Mouse (Mus musculus) hindbrain, embryonic 12.5 days (tissue): ENCODE data around the gene Ier5. TPM values are rescaled to one million over a fixed set of nuclear protein-coding genes. Genes with fewer than 3 reads are reported as not detected.

Source experiments
- ATAC-seq: fragments of 200-750 bp; cut with Nextera tagmentation; 2 replicates; pipeline ENCODE4 v1.8.0; 2017; ENCODE audit warnings: moderate TSS enrichment; ENCODE audit not compliant: low FRiP score
- H3K27ac ChIP-seq: fragments of 300-500 bp; sonication (generic); 2 replicates; pipeline ENCODE4 v1.5.1; 2016; ENCODE audit warnings: mild to moderate bottlenecking
- H3K27me3 ChIP-seq: fragments of 300-500 bp; sonication (generic); 2 replicates; pipeline ENCODE4 v1.6.1; 2016; ENCODE audit warnings: mild to moderate bottlenecking
- H3K36me3 ChIP-seq: fragments of 300-500 bp; sonication (generic); 2 replicates; pipeline ENCODE4 v1.6.1; 2016; ENCODE audit warnings: mild to moderate bottlenecking
- H3K4me1 ChIP-seq: fragments of 300-500 bp; sonication (generic); 2 replicates; pipeline ENCODE4 v1.6.1; 2016
- H3K4me2 ChIP-seq: fragments of 300-500 bp; sonication (generic); replicated peaks from 2 replicates; pipeline ENCODE4 v1.6.1; 2016; ENCODE audit warnings: mild to moderate bottlenecking
- H3K4me3 ChIP-seq: fragments of 300-500 bp; sonication (generic); 2 replicates; pipeline ENCODE4 v1.5.1; 2016; ENCODE audit warnings: mild to moderate bottlenecking
- H3K9ac ChIP-seq: fragments of 300-500 bp; sonication (generic); 2 replicates; pipeline ENCODE4 v1.6.1; 2016; ENCODE audit warnings: mild to moderate bottlenecking, moderate library complexity
- H3K9me3 ChIP-seq: fragments of 300-500 bp; sonication (generic); replicated peaks from 2 replicates; pipeline ENCODE4 v1.6.1; 2016; ENCODE audit warnings: mild to moderate bottlenecking
- WGBS: fragments of 180-500 bp; shearing (Covaris S2); methylation state at CpG from one replicate; pipeline ENCODE4 v1.1.7; 2016; 5-methylcytosine and 5-hydroxymethylcytosine counted together
- polyA plus RNA-seq: library from polyadenylated mRNA; unstranded; fragments of >200 nt; fragmentation: Nextera tagmentation; extraction: Ambion mirVana; gene quantifications from 2 replicates; pipeline ENCODE4 v1.2.1, GENCODE M21; 2016

Ier5 gene
- polyA plus RNA-seq, 1 experiment from 2014 or later, result 16.5 TPM

- Histone ChIP-seq H3K4me1 (peaks cover 30% of the 10 kb centered on the region), H3K4me2 (no peak overlapping the region), H3K4me3 (no peak overlapping the region), H3K9me3 (no peaks in the 10 kb centered on the region), H3K36me3 (no peaks in the 10 kb centered on the region), H3K27ac (no peak overlapping the region), H3K9ac (no peak overlapping the region), H3K27me3 (no peaks in the 10 kb centered on the region)
- ATAC-seq, result 0 out of 2 replicates have a peak, but pooled peaks have one; percentile 15
- 51% methylated on average over 5 of the region's 5 CpGs for WGBS
Observed at GRCm38 (mm10) chr1:155070561-155071286, 28.7 kb downstream of the Ier5 start.

DNA sequence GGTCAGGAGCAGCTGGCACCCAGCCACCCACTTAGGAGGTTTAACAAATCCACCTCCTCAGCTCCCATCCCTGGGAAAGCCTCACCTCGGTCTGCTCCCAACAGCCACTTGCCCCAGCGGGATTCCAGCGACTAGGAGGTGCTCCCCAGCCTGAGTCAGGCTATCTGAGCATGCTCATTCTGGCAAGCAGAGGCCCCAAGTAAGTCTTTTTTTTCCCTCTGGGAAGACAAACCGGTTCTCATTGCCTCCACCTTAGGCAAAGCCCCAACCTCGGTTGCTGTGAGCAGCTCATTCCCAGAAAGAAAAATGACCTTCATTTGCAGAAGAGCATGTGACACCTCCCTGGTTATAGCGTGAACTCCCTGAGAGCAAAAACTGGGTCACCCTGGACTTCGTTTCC is 29.7 kb downstream of the Ier5 start:
- Histone ChIP-seq H3K9me3 (no peaks in the 10 kb centered on the region), H3K27ac (no peak overlapping the region), H3K4me2 (no peak overlapping the region), H3K27me3 (no peaks in the 10 kb centered on the region), H3K4me1 (peaks cover 32% of the 10 kb centered on the region), H3K36me3 (no peaks in the 10 kb centered on the region), H3K4me3 (no peak overlapping the region), H3K9ac (no peak overlapping the region)
- WGBS, result 53% methylated on average over 7 of the region's 7 CpGs
- no peak for ATAC-seq

- Histone ChIP-seq H3K9me3 (no peaks in the 10 kb centered on the region), H3K4me1 (peaks cover 8% of the 10 kb centered on the region)
- WGBS, result 77% methylated on average over 5 of the region's 5 CpGs
Observed at GRCm38 (mm10) chr1:155066196-155066595, 33.2 kb downstream of the Ier5 start.

GRCm38 (mm10) chr1:155065068-155065701 is 34.3 kb downstream of the Ier5 start:
- H3K36me3 ChIP-seq, result no peaks in the 10 kb centered on the region
- no peak for ATAC-seq
- H3K4me1 ChIP-seq, result peaks cover 11% of the 10 kb centered on the region
- no peak overlapping the region for H3K4me3 ChIP-seq
- no peak overlapping the region for H3K9ac ChIP-seq
- no peaks in the 10 kb centered on the region for H3K27me3 ChIP-seq
- 71% methylated on average over 11 of the region's 11 CpGs for WGBS
- H3K4me2 ChIP-seq, result no peak overlapping the region
- H3K9me3 ChIP-seq, result no peaks in the 10 kb centered on the region
- H3K27ac ChIP-seq, result no peak overlapping the region

More at GRCm38 (mm10) chr1:155066196-155066595, 33.2 kb downstream of the Ier5 start:
- Histone ChIP-seq H3K4me3 (no peak overlapping the region), H3K4me2 (no peak overlapping the region), H3K27ac (no peak overlapping the region), H3K36me3 (no peaks in the 10 kb centered on the region), H3K27me3 (no peaks in the 10 kb centered on the region), H3K9ac (no peak overlapping the region)
- ATAC-seq, result no peak

DNA sequence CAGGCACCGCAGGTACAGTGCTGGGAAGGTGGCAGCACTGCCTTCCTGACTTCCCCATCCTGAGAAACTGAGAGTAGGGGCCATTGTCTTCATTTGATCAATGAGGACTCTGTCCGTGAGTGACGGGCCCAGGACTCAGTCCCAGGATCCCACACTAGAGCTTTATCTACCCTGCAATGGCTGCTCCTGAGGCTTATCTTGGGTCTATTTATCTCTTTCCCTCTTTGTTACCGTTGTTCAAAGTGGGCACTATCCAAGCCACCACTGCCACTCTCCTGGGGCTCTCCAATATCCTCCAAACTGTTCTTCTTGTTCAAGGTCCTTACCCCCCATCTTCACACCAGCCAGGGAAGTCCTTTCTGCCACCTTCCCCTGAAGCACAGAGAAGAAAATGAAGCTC is 34.8 kb downstream of the Ier5 start:
- no peaks in the 10 kb centered on the region for H3K27me3 ChIP-seq
- H3K4me2 ChIP-seq, result no peak overlapping the region
- no peak overlapping the region for H3K9ac ChIP-seq
- WGBS, result 64% methylated on average over 4 of the region's 4 CpGs
- H3K36me3 ChIP-seq, result no peaks in the 10 kb centered on the region
- H3K4me3 ChIP-seq, result no peak overlapping the region
- ATAC-seq, result no peak
- peaks cover 16% of the 10 kb centered on the region for H3K4me1 ChIP-seq
- H3K27ac ChIP-seq, result no peak overlapping the region
- H3K9me3 ChIP-seq, result no peaks in the 10 kb centered on the region

DNA sequence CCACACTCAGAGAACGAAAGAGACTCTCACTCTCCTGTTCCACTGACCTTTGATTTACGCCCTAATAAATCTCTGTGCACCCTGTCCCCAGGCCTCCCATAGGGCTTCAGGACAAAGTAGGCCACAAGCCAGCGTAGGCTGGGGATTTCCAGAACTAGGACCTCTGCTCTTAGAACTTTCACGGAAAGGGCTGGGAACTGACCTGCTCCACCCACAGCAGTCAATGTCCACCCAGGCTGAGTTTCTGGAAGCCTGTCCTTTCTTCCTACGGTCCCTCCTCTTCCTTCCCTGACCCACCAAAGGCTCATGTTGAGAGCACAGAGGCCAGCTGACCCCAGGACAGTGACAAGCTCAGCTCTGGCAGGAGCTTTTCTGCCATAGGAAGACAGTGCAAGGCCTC is 35.3 kb downstream of the Ier5 start:
- Histone ChIP-seq H3K4me2 (no peak overlapping the region), H3K27ac (no peak overlapping the region), H3K9ac (no peak overlapping the region), H3K27me3 (no peaks in the 10 kb centered on the region), H3K9me3 (no peaks in the 10 kb centered on the region), H3K4me3 (no peak overlapping the region), H3K4me1 (peaks cover 20% of the 10 kb centered on the region), H3K36me3 (no peaks in the 10 kb centered on the region)
- no peak for ATAC-seq
- 90% methylated on average over 5 of the region's 5 CpGs for WGBS

DNA sequence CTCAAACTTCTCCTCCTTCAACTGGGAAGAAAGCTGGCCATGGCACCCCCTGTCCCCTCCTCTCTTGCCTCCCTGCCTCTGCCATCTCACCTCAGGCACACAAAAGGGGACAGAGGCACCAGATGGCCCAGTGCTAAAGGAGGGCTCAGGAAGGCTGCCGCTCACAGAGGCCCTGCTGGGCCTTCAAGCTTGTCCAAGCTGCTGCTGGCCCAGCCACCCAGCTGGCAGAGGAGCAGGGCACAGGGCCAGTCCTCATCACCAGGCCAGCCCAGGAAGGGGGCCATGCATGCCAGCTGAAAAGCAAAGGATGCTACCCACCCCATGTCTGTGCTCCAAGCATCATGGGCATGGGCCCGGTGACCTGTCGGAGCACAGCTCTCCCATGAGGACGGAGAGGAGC is 36.5 kb downstream of the Ier5 start:
- H3K36me3 ChIP-seq, result no peaks in the 10 kb centered on the region
- WGBS, result 86% methylated on average over 4 of the region's 4 CpGs
- H3K27ac ChIP-seq, result 0 out of 2 replicates have a peak overlapping the region, but pooled peaks have one; percentile 13
- H3K4me2 ChIP-seq, result no peak overlapping the region
- H3K27me3 ChIP-seq, result no peaks in the 10 kb centered on the region
- ATAC-seq, result 0 out of 2 replicates have a peak, but pooled peaks have one; percentile 46
- no peaks in the 10 kb centered on the region for H3K9me3 ChIP-seq
- H3K4me1 ChIP-seq, result peaks cover 20% of the 10 kb centered on the region
- H3K9ac ChIP-seq, result no peak overlapping the region
- H3K4me3 ChIP-seq, result no peak overlapping the region

DNA sequence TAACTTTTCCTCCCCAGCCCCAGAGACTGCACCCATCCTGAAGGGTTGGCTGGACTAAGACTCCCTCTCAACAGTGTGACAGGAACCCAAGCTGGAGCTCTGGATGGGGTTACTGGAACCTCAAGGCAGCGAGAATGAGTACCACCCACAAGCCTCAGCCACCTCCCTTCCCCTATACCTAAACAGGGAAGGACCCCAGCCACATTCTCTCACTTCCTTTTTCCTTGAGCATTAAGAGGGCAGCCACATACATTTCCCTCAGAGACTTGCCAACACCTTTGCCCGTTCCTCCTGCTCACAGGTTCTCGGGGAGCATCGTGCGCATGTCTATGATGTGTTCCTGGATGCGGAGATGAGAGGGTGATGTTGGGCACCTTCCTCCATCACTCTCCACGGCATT is 37.4 kb downstream of the Ier5 start:
- Histone ChIP-seq H3K4me1 (peaks cover 20% of the 10 kb centered on the region), H3K9ac (no peak overlapping the region), H3K36me3 (no peaks in the 10 kb centered on the region), H3K4me2 (no peak overlapping the region), H3K4me3 (no peak overlapping the region), H3K27ac (no peak overlapping the region), H3K9me3 (no peaks in the 10 kb centered on the region), H3K27me3 (no peaks in the 10 kb centered on the region)
- ATAC-seq, result no peak
- WGBS, result 92% methylated on average over 7 of the region's 7 CpGs

DNA sequence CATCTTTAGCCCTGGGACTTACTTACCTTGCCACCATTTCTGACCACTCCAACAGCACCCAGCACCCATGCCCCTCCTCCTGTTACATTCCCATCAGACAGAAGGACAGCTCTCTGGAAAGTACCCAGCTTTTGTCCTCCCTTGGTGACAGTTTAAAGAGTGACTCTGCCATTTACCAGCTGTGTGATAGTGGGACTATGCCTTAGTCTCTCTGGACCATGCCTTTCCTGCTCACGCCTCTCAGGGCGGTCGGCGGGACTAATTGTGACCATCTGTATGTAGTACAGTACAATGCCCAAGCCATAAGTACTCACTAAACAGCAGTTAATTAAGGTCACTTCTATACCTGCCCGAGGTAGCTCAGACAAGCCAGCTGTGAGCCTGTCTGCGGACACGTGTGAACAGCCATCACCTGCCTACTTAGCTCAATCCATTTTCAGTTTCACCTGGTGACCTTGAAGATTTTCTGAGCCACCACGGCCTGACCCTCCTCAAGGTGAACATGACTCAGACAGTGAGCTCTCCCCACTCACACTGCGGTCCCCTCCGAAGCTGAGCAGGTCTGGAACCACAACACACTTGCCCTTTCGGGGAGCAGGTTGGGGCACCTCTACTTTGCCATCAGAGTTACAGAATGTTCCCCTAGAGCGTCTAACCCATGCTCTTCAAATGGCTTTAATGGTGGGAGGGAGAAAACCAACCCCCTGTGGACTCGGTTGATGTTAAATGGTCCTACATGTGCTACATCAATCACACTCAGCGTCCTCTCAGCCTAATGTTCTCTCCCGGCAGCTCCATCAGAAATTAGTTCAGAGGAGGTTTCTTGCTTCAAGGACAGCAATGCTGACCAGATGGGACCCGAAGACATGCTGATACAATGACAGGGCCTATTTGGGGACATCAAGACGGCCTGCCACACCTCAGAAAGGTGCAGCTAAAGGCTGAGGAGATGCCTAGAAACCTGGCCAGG is 38.3 kb downstream of the Ier5 start:
- H3K9ac ChIP-seq, result no peak overlapping the region
- WGBS, result 70% methylated on average over 17 of the region's 17 CpGs
- H3K36me3 ChIP-seq, result no peaks in the 10 kb centered on the region
- no peak for ATAC-seq
- no peaks in the 10 kb centered on the region for H3K9me3 ChIP-seq
- no peak overlapping the region for H3K4me3 ChIP-seq
- H3K27me3 ChIP-seq, result no peaks in the 10 kb centered on the region
- H3K4me2 ChIP-seq, result no peak overlapping the region
- peaks cover 20% of the 10 kb centered on the region for H3K4me1 ChIP-seq
- H3K27ac ChIP-seq, result peak overlapping the region; percentile 17; the same call in 1 of the 2 replicates

GRCm38 (mm10) chr1:155060261-155060660 is 39.2 kb downstream of the Ier5 start:
- Histone ChIP-seq H3K27ac (no peak overlapping the region), H3K4me1 (peaks cover 18% of the 10 kb centered on the region), H3K4me3 (no peak overlapping the region), H3K4me2 (no peak overlapping the region), H3K36me3 (no peaks in the 10 kb centered on the region), H3K9me3 (no peaks in the 10 kb centered on the region), H3K27me3 (no peaks in the 10 kb centered on the region), H3K9ac (no peak overlapping the region)
- peak; percentile 30; the same call in 1 of the 2 replicates for ATAC-seq
- WGBS, result 60% methylated on average over 5 of the region's 5 CpGs

DNA sequence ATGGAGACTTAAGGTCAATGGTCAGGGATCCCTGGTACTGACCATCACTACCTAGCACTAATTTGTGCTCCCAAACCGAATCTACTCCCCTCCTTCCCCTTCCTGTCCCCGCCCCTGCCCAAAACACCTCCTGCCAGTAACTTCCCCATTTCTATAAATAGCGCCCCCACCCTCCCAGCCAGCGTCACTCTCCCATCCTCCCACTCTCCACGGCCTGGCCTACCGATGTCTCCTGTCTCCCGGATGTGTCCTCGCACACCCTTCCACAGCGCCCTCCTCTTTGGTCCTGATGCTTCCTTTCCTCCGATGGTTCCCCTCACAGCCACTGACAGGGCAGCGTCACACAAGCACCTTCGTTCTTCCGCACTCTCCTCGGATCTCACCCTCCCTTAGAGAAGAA is 39.9 kb downstream of the Ier5 start:
- 35% methylated on average over 13 of the region's 14 CpGs for WGBS
- Histone ChIP-seq H3K27me3 (no peaks in the 10 kb centered on the region), H3K4me1 (peaks cover 18% of the 10 kb centered on the region), H3K4me3 (no peak overlapping the region), H3K36me3 (no peaks in the 10 kb centered on the region), H3K9ac (no peak overlapping the region), H3K27ac (no peak overlapping the region), H3K9me3 (no peaks in the 10 kb centered on the region), H3K4me2 (no peak overlapping the region)
- 0 out of 2 replicates have a peak, but pooled peaks have one; percentile 26 for ATAC-seq
